Mouse (Mus musculus) midbrain, embryonic 10.5 days (tissue): ENCODE data around the gene Spin1. TPM values are rescaled to one million over a fixed set of nuclear protein-coding genes. Genes with fewer than 3 reads are reported as not detected.
A peak's percentile ranks its signal among the peaks of the same experiment; 100 is the strongest.
"Not testable (repeated sequence)": the region's sequence is repeated elsewhere in the genome, so short reads cannot be mapped to it uniquely, and the experiment has no call there.

Experiments
- DNase-seq: peaks from one replicate; pipeline ENCODE4 v3.0.0-alpha.2; 2017; ENCODE audit warnings: low spot score
- H3K27ac ChIP-seq: fragments of 300-500 bp; sonication (generic); replicated peaks from 2 replicates; pipeline ENCODE4 v1.5.1; 2016; ENCODE audit warnings: mild to moderate bottlenecking
- H3K27me3 ChIP-seq: fragments of 300-500 bp; sonication (generic); 2 replicates; pipeline ENCODE4 v1.6.1; 2016; ENCODE audit warnings: low read depth, mild to moderate bottlenecking; ENCODE audit not compliant: poor library complexity, severe bottlenecking
- H3K36me3 ChIP-seq: fragments of 300-500 bp; sonication (generic); 2 replicates; pipeline ENCODE4 v1.6.1; 2016; ENCODE audit warnings: mild to moderate bottlenecking, moderate library complexity
- H3K4me1 ChIP-seq: fragments of 300-500 bp; sonication (generic); 2 replicates; pipeline ENCODE4 v1.6.1; 2016
- H3K4me3 ChIP-seq: fragments of 300-500 bp; sonication (generic); 2 replicates; pipeline ENCODE4 v1.5.1; 2016; ENCODE audit warnings: mild to moderate bottlenecking, moderate library complexity
- H3K9me3 ChIP-seq: fragments of 300-500 bp; sonication (generic); replicated peaks from 2 replicates; pipeline ENCODE4 v1.6.1; 2016; ENCODE audit warnings: mild to moderate bottlenecking
- WGBS: fragments of 180-500 bp; shearing (Covaris S2); methylation state at CpG from one replicate; pipeline ENCODE4 v1.1.7; 2016; 5-methylcytosine and 5-hydroxymethylcytosine counted together
- polyA plus RNA-seq: library from polyadenylated mRNA; unstranded; fragments of >200 nt; fragmentation: Nextera tagmentation; extraction: Ambion mirVana; gene quantifications from 2 replicates; pipeline ENCODE4 v1.2.1, GENCODE M21; 2016

Gene Spin1
- polyA plus RNA-seq = 73.8 and 84.8 TPM in 2 replicates

DNA sequence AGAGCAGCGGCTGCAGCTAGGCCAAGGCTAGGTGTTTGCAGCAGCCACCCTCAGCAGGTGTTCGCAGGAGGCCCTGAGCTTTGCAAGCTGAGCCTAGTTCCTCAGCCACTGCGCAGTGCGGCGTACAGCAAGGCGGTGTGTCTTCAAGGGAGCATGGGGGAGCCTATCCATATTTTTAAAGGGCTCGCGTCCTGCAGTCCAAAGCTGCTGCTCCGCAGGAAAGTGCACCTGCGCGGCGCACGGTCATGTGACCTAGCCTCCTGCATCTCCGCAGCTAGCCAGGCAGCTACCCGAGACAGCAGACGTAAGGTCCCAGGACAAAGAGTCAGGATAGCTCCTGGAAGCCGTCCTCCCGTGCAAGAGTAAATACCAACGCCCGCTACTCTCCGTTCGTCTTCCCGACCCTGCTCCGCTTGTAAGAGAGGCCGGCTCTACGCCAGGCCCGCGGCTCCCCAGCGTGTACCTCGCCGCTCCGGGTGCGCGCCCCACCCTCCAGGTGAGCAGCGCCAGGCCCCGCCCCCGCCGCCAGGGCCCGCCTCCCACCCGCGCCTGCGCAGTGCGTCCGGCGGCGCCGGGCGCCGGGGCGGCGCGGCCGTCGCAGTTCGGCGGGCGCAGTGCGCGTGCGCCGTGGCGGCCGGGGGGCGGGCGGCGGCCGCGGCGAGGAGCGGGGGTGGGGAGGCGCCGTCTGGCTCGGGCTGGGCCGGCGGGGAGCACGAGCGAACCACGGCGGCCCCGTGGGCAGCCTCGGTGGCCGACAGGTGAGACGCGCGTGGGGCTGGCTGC lies at the start of gene Spin1:
TSS of gene Spin1 (plus strand) at position 648 of the 783 bp plus-strand sequence.
- peak; percentile 78 for DNase-seq
- peaks cover 34% of the 10 kb centered on the region for H3K36me3 ChIP-seq
- 2% methylated on average over 85 of the region's 85 CpGs for WGBS
- H3K27me3 ChIP-seq = peaks cover 13% of the 10 kb centered on the region; the same call in 1 of the 2 replicates
- H3K4me1 ChIP-seq = peaks cover 18% of the 10 kb centered on the region
- H3K4me3 ChIP-seq = peak within 1 kb of the TSS; percentile 87
- H3K27ac ChIP-seq = peak within 1 kb of the TSS; percentile 99
- peaks cover 34% of the 10 kb centered on the region for H3K9me3 ChIP-seq

DNA sequence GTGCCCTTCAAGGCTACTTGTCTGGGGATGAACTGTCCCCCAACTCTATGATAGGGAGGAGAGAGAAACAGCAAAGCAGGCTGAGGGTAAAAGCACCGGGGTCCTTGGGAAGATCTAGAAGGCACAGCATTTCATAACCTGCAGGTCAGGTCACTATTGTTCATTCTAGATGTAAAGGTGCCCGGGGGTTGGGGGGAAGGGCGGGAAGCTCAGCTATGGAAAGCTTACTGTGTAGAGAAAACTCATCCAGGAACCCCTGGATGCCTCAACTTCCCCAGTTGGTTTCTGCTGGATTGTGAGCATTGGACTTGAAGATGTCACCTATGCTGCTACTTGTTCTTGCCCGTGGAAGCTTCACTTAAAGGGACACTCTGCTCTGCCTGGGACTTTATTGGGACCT lies 49.7 kb upstream of the Spin1 start:
- Histone ChIP-seq H3K4me1 (no peaks in the 10 kb centered on the region), H3K36me3 (no peaks in the 10 kb centered on the region), H3K27ac (no peak overlapping the region), H3K27me3 (no peaks in the 10 kb centered on the region), H3K9me3 (no peaks in the 10 kb centered on the region), H3K4me3 (no peak overlapping the region)
- 86% methylated on average over 4 of the region's 4 CpGs for WGBS
- no peak for DNase-seq

DNA sequence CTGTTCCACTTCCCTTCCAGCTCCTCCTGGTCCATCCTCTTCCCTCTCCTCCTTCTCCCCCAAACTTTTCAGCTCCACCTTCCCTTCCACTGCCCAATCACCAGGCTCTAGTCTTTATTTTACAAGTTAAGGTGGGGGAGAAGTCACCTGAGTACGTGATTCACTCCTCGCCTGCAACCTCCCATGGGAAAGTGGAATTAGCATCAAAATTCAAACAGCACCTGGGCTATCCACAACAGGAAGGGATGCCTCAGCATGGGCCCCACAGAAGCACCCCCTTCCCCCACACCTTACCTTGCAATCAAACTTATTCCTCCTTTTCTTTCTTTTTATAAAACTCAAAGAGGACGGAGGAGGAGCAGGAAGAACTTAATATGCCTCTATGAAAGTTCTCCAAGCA lies 48.3 kb upstream of the Spin1 start:
- Histone ChIP-seq H3K36me3 (no peaks in the 10 kb centered on the region), H3K27me3 (no peaks in the 10 kb centered on the region), H3K4me3 (no peak overlapping the region), H3K4me1 (no peaks in the 10 kb centered on the region), H3K27ac (no peak overlapping the region), H3K9me3 (no peaks in the 10 kb centered on the region)
- WGBS = 81% methylated on average over 3 of the region's 3 CpGs
- no peak for DNase-seq

DNA sequence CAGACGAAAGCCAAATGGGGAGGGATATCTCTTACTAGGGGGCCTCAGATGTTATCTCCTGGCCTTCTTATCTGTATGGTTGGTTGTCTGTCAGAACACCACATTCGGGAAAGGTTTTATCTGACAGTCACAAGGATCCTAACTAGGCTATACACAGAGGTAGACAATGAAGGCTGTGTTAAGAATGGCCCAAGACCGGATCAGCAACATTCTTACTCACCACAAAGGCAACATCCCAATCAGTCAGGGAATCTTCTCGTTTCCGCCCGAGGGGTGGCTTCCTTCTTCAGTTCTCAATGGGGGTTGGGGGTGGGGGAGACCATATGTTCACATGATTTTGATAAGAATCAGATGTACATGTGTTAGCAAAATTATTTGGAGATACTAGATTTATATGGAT lies 37.7 kb upstream of the Spin1 start:
- no peaks in the 10 kb centered on the region for H3K9me3 ChIP-seq
- DNase-seq = no peak
- no peak overlapping the region for H3K27ac ChIP-seq
- WGBS = 87% methylated on average over 6 of the region's 6 CpGs
- H3K36me3 ChIP-seq = no peaks in the 10 kb centered on the region
- no peaks in the 10 kb centered on the region for H3K27me3 ChIP-seq
- H3K4me1 ChIP-seq = no peaks in the 10 kb centered on the region
- no peak overlapping the region for H3K4me3 ChIP-seq

DNA sequence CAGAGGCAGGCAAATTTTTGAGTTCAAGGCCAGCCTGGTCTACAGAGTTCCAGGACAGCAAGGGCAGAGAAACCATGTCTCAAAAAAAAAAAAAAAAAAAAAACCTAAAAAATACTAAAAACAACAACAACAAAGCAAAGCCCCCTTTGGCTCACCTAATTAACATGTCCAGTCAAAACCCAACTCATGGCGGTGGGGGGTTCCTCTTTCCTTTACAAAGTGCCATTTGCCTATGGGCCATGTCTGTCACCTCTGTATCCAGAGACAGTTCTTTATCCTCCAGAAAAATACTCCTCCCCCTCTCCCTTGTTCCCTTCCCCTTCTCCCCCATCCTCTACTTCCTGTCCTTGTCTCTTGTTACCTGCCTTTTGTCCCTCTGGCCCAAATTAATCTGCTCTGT lies 37.0 kb upstream of the Spin1 start:
- 88% methylated on average over 1 of the region's 1 CpGs for WGBS
- Histone ChIP-seq H3K27ac (no peak overlapping the region), H3K4me3 (no peak overlapping the region), H3K27me3 (no peaks in the 10 kb centered on the region), H3K4me1 (no peaks in the 10 kb centered on the region), H3K36me3 (no peaks in the 10 kb centered on the region), H3K9me3 (no peaks in the 10 kb centered on the region)
- DNase-seq = no peak

DNA sequence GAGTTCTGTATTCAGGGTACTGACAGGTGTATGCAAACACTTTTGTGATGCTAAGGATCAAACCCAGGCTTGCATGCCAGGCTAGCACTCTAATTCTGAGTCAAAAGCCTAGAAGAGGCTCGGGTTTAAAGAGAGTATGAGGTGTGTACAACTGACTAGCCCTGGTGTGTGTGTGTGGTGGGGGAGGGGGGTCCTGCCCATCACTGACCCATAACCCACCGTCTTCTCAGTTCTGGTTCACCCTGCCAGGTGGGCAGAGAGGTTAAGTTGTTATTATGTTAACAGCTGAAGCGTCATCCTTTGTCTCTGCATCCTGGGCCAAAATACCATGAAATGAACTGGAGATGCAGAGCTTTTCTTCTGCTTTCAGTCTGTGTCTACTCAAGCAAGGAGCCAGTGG lies 36.3 kb upstream of the Spin1 start:
- DNase-seq = no peak
- Histone ChIP-seq H3K4me3 (no peak overlapping the region), H3K27me3 (no peaks in the 10 kb centered on the region)

DNA sequence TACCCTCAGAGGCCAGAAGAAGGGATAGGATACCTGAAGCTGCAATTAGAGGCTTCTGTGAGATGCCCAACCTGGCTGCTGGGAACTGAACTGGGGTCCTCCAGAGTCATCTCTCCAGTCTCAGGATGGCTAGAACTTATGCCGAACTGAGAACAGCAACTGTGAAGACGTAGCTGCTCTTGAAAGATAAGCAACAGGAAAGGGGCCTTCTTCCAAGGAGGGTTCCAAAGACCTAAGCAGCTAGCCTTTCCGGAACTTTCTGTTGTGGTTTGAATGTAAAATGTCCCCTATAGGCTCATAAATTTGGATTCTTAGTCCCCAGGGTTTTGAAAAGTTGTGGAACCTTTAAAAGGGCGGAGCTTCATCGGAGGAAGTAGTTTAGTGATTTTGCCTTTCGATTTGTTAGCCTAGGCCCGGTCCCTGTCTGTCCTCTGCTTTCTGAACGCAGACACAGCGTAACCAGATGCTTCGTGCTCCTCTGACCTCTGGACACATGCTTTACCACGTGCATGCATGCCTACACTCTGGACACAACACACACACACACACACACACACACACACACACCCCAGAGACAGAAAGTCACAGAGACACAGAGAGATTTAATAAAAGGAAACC lies 29.5 kb upstream of the Spin1 start:
- no peak overlapping the region for H3K4me3 ChIP-seq
- H3K36me3 ChIP-seq = no peaks in the 10 kb centered on the region
- no peak overlapping the region for H3K27ac ChIP-seq
- no peaks in the 10 kb centered on the region for H3K4me1 ChIP-seq
- H3K9me3 ChIP-seq = no peaks in the 10 kb centered on the region
- 88% methylated on average over 11 of the region's 11 CpGs for WGBS
- H3K27me3 ChIP-seq = no peaks in the 10 kb centered on the region
- DNase-seq = no peak

More for the DNA sequence above, 36.3 kb upstream of the Spin1 start:
- Histone ChIP-seq H3K27ac (no peak overlapping the region), H3K4me1 (no peaks in the 10 kb centered on the region), H3K9me3 (no peaks in the 10 kb centered on the region), H3K36me3 (no peaks in the 10 kb centered on the region)
- WGBS = 78% methylated on average over 3 of the region's 3 CpGs

DNA sequence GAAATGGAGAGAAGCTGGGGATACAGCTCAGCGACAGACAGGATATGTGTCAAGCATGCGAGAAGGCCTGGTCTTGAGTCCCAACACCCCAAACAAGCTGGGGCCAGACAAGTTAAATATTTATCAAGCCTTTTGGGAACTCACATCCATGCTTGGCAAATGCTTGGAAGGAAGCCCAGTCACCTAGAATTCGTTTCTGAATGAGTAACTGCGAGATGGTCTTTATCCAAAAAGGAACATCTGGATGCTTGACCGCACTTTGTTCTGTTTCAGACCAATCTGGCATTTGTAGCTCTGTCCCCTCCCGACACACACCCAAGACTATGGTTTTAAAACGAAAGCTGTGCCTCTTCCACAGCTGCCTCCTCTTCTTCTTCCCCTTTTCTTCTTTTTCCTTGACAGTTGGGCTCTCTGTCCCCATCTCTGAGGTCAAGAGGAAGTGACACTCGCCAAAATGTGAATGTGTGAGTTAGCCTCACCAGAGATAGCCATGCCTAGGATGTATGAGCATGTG lies 28.9 kb upstream of the Spin1 start:
- Histone ChIP-seq H3K36me3 (no peaks in the 10 kb centered on the region), H3K4me1 (no peaks in the 10 kb centered on the region), H3K27ac (no peak overlapping the region), H3K27me3 (no peaks in the 10 kb centered on the region), H3K9me3 (no peaks in the 10 kb centered on the region), H3K4me3 (no peak overlapping the region)
- DNase-seq = no peak
- WGBS = 89% methylated on average over 8 of the region's 8 CpGs

DNA sequence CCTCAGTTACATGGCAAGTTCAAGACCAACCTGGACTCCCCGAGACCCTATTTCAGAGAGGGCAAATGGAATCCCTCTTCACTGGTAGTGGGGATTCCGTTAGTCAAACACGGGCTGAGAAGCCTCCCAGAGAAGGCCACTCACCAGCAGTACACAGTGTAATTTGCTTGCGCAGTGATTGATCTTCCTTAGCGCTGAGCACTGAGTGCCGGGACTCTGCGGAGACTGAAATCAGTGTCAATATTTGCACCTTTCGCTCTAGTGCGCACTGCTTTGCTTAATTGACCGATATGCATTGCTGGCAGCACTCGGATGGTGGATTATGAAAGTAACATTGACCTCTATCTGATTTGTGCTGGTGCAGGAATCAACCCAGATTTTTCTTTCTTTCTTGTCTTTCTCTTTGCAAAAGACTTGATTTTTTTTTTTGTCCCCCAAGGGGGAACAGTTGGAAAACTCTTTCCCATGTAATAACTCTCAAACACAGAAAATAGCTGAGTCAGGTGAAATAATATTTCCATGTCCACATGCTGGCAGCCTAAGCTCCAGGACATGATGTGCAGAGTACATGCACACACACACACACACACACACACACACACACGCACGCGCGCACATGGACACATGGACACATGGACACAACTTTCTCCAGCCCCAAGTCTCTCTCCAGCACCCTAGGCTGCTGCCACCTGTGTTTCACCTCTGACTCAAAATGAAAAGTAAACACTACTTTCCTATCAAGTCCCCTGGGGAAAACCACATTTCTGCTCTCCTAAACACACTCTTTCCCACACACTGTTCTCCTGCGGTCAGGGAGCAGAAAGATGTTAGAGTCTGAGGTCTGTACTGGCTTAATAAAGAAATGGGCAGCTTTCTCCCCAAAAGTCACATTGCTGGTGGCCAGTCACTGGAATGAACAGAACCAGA lies 27.5 kb upstream of the Spin1 start:
- no peaks in the 10 kb centered on the region for H3K9me3 ChIP-seq
- no peak overlapping the region for H3K4me3 ChIP-seq
- no peaks in the 10 kb centered on the region for H3K36me3 ChIP-seq
- no peaks in the 10 kb centered on the region for H3K4me1 ChIP-seq
- DNase-seq = no peak
- no peaks in the 10 kb centered on the region for H3K27me3 ChIP-seq
- H3K27ac ChIP-seq = no peak overlapping the region
- 89% methylated on average over 16 of the region's 16 CpGs for WGBS

DNA sequence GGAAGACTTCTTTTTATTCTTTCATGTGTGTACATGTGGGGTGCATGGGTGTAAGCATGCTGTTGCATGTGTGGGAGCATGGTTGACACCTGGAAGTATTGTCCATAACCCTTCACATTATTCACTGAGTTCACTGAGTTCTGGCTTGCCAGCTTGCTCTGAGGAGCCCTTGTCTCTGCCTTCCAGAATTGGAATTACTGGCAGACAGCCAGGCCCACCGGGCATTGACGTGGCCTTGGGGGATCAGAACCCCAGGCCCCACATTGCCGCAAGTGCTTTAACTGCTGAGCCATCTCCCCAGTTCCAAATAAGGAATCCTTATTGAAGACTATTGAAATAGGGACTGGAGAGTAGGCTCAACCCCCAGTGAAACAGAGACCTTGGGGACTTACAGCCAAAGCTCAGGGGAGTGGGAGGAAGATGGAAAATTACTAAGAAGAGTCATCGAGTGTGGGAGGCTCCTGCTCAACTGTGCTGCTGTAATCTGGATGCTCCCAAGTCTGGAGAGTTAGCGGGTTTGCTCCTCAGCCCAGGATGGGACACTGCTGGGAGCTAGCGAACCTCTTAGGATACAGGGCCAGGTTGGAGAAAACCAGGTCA lies 26.5 kb upstream of the Spin1 start:
- no peaks in the 10 kb centered on the region for H3K9me3 ChIP-seq
- H3K27me3 ChIP-seq = no peaks in the 10 kb centered on the region
- no peak overlapping the region for H3K4me3 ChIP-seq
- no peaks in the 10 kb centered on the region for H3K4me1 ChIP-seq
- no peak for DNase-seq
- no peak overlapping the region for H3K27ac ChIP-seq
- no peaks in the 10 kb centered on the region for H3K36me3 ChIP-seq
- WGBS = 87% methylated on average over 6 of the region's 6 CpGs

DNA sequence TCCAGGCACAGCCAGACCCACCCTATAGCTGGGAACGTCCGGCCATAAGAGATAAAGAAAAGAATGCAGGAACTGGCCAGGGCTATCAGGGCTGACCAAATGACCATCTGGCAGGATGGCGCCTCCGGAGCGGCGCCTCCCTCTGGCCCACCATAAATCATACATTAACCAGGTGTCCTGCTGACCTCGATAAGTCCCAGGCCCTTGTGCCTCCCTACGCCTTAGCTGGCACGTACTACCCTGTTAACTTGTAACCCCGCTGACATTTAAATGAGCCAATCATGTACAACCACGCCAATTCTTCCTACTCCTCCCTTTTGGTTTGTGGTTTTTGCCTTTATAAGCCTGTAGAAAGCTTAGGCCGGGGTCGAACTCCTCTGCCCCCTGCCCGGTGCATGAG lies 24.5 kb upstream of the Spin1 start:
- H3K4me3 ChIP-seq, DNase-seq, H3K27me3 ChIP-seq, H3K27ac ChIP-seq, H3K4me1 ChIP-seq, H3K36me3 ChIP-seq, H3K9me3 ChIP-seq: not testable (repeated sequence)
- WGBS = 95% methylated on average over 14 of the region's 14 CpGs

DNA sequence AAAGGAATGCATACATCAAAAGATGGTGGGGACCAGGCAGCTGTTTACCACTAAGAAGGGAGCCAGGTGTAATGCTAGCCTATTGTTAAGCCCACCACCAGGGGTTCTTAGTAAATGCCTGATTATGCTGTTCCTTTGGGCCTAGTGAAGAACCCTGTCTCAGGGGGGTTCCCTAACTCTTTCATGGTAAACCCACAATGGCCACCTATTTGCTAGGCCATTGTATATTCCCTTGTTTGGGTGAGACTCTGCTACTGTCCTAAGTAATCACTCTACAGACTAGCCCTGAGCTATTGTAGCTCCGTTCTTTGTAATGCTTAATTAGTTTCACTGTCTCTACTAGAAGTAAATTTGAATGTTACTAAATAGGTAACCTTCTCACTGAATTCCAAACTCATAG lies 22.1 kb upstream of the Spin1 start:
- not testable (repeated sequence) for H3K27ac ChIP-seq, H3K4me1 ChIP-seq, H3K9me3 ChIP-seq, DNase-seq, H3K27me3 ChIP-seq, H3K4me3 ChIP-seq, H3K36me3 ChIP-seq
- WGBS = 82% methylated on average over 1 of the region's 1 CpGs
